Comparison of ENCODE assay signal across 7 mouse cellular contexts in genomic region chr5:75978374-75979100, GRCm38 (mm10). TPM values are rescaled to one million over a fixed set of nuclear protein-coding genes. Genes with fewer than 3 reads are reported as not detected.
DNase-seq lines count a peak whose midpoint lies in the region; ATAC-seq lines count a peak whose summit lies in the region.

Kdr (minus strand) TSS chr5:75978458.

- peak within 1 kb of the TSS; percentile 43 for H3K27ac ChIP-seq in limb, embryonic 15.5 days
- H3K27ac ChIP-seq in midbrain, embryonic 13.5 days, result peak within 1 kb of the TSS; percentile 21; the same call in 1 of the 2 replicates
- H3K27ac ChIP-seq in stomach, embryonic 14.5 days (ENCODE audit: low read length), result peak within 1 kb of the TSS; percentile 39; the same call in 1 of the 2 replicates

- WGBS in limb, embryonic 15.5 days, result under 1% methylated on average over 37 of the region's 37 CpGs
- WGBS in midbrain, embryonic 13.5 days, result under 1% methylated on average over 37 of the region's 37 CpGs
- WGBS in stomach, embryonic 14.5 days, result 2% methylated on average over 37 of the region's 37 CpGs

- no peaks in the 10 kb centered on the region for H3K36me3 ChIP-seq in limb, embryonic 15.5 days
- H3K36me3 ChIP-seq in midbrain, embryonic 13.5 days, result no peaks in the 10 kb centered on the region
- no peaks in the 10 kb centered on the region for H3K36me3 ChIP-seq in stomach, embryonic 14.5 days (ENCODE audit: control insufficient read depth, insufficient read depth, low read length)

- peak; percentile 53 for DNase-seq in adrenal gland, adult 8-10 months
- DNase-seq in embryo, embryonic 9.5 days (ENCODE audit: extremely low spot score), result peak; percentile 91
- DNase-seq in heart, adult 8-10 months (ENCODE audit: low spot score), result peak; percentile 86
- DNase-seq in kidney, adult 11 months, result peak; percentile 41

- peak within 1 kb of the TSS; percentile 96 for H3K4me2 ChIP-seq in limb, embryonic 15.5 days
- peak within 1 kb of the TSS; percentile 99 for H3K4me2 ChIP-seq in midbrain, embryonic 13.5 days (replicated peaks)
- peak within 1 kb of the TSS; percentile 94 for H3K4me2 ChIP-seq in stomach, embryonic 14.5 days (replicated peaks; ENCODE audit: low read depth, low read length)

- peak; percentile 74 for ATAC-seq in limb, embryonic 15.5 days (ENCODE audit: insufficient number of reproducible peaks, low FRiP score, low TSS enrichment, low read depth)
- ATAC-seq in midbrain, embryonic 13.5 days, result peak; percentile 91
- ATAC-seq in stomach, embryonic 14.5 days (ENCODE audit: insufficient number of reproducible peaks, insufficient read depth, low FRiP score, low read depth), result peak; percentile 87

- no peaks in the 10 kb centered on the region for H3K9me3 ChIP-seq in limb, embryonic 15.5 days
- H3K9me3 ChIP-seq in midbrain, embryonic 13.5 days, result 0 out of 2 replicates have a peak, but pooled peaks cover 3% of the 10 kb centered on the region
- no peaks in the 10 kb centered on the region for H3K9me3 ChIP-seq in stomach, embryonic 14.5 days (ENCODE audit: control insufficient read depth, low read depth, low read length)

- peaks cover 54% of the 10 kb centered on the region for H3K27me3 ChIP-seq in limb, embryonic 15.5 days
- H3K27me3 ChIP-seq in midbrain, embryonic 13.5 days, result peaks cover 79% of the 10 kb centered on the region
- H3K27me3 ChIP-seq in stomach, embryonic 14.5 days (ENCODE audit: control insufficient read depth, insufficient read depth, low read length), result peaks cover 21% of the 10 kb centered on the region; the same call in 1 of the 2 replicates

- H3K4me3 ChIP-seq in limb, embryonic 15.5 days, result peak within 1 kb of the TSS; percentile 56
- peak within 1 kb of the TSS; percentile 72 for H3K4me3 ChIP-seq in midbrain, embryonic 13.5 days (replicated peaks)
- peak within 1 kb of the TSS; percentile 49 for H3K4me3 ChIP-seq in stomach, embryonic 14.5 days (ENCODE audit: low read depth, low read length)

- H3K9ac ChIP-seq in limb, embryonic 15.5 days, result peak within 1 kb of the TSS; percentile 26; the same call in 1 of the 2 replicates
- H3K9ac ChIP-seq in midbrain, embryonic 13.5 days (replicated peaks), result peak within 1 kb of the TSS; percentile 74
- peak within 1 kb of the TSS; percentile 42; the same call in 1 of the 2 replicates for H3K9ac ChIP-seq in stomach, embryonic 14.5 days (replicated peaks; ENCODE audit: low read depth, low read length)

- H3K4me1 ChIP-seq in limb, embryonic 15.5 days, result peaks cover 17% of the 10 kb centered on the region
- peaks cover 18% of the 10 kb centered on the region for H3K4me1 ChIP-seq in midbrain, embryonic 13.5 days (replicated peaks)
- peaks cover 3% of the 10 kb centered on the region; the same call in 1 of the 2 replicates for H3K4me1 ChIP-seq in stomach, embryonic 14.5 days (ENCODE audit: control insufficient read depth, insufficient read depth, low read length)

RNA-seq across cellular contexts. Expression of gene Kdr, which starts in this region (rescaled TPM):
- 100 to 1,000 TPM in 2 of 4 experiments, 10 to 100 TPM in 2; 75.8 to 125 (median 99.9) TPM for total RNA-seq in adrenal gland, adult 8-10 months (2022)
- 10 to 100 TPM; 62.5 to 87.5 (median 77.7) TPM for total RNA-seq in heart, adult 8-10 months (2022)
- 27.0 and 27.1 TPM in 2 replicates for polyA plus RNA-seq in limb, embryonic 15.5 days (2015; fragmentation: Nextera tagmentation; extraction: Ambion mirVana)
- polyA plus RNA-seq in midbrain, embryonic 13.5 days (2015; fragmentation: Nextera tagmentation; extraction: Ambion mirVana), result 19.4 and 22.1 TPM in 2 replicates
- 26.5 and 27.6 TPM in 2 replicates for polyA plus RNA-seq in stomach, embryonic 14.5 days (2014; fragmentation: Nextera tagmentation; extraction: Ambion mirVana)

Comparison
In these comparisons a context has a peak if more than half of its experiments do, and no peak if none do; other contexts are left out.
1. Peak in every context shown above with its lines: DNase-seq, ATAC-seq, H3K4me3 ChIP-seq and H3K27ac ChIP-seq.
2. DNase-seq: peak in every context shown above with its lines; median percentile 91 in embryo, embryonic 9.5 days; 86 in heart, adult 8-10 months; 53 in adrenal gland, adult 8-10 months; 41 in kidney, adult 11 months.